13 mouse cellular contexts compared by ENCODE assay signal in the genomic region with DNA sequence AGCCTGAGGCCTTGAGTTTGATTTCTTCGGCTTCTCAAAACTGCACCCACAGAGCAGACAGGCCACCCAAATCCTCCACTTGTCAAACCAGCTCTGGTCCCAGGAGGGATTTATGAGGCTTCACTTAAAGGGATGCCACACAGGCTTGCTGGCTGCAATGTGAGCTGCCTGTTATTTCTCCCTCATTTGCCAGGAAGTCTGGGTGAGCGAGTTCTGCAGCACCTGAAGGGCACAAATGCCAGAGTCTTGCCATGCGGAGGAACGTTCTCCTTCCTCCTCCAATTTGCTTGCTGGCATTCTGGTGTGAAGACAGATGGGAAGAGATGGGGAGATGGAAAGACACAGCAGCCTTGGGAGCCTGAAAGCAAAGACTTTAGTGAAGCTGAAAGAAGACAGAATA.
DNase-seq lines count a peak whose midpoint lies in the region; ATAC-seq and TF ChIP-seq lines count a peak whose summit lies in the region.
"Had no signal": no experiment of that assay in that cellular context is flagged by ENCODE, and none has a peak within 500 bp of the region (broad histone marks: within the 10 kb centered on the region; RNA-seq: fewer than 3 reads in every experiment).

No protein-coding gene starts in this region.

- H3K4me1 ChIP-seq in hindbrain, embryonic 16.5 days (ENCODE audit: control insufficient read depth, insufficient read depth, low read depth, low read length) = no peaks in the 10 kb centered on the region
- H3K4me1 ChIP-seq in hindbrain, embryonic 11.5 days (replicated peaks; ENCODE audit: control insufficient read depth, insufficient read depth, low read length) = no peaks in the 10 kb centered on the region
- H3K4me1 ChIP-seq in cerebellum, adult 2 months (ENCODE audit: control insufficient read depth, insufficient read depth, low read length) = peaks cover 6% of the 10 kb centered on the region
- H3K4me1 ChIP-seq: limb, embryonic 15.5 days had no signal

- H3K9me3 ChIP-seq in hindbrain, embryonic 16.5 days (ENCODE audit: control insufficient read depth, low read length) = no peaks in the 10 kb centered on the region
- no peaks in the 10 kb centered on the region for H3K9me3 ChIP-seq in hindbrain, embryonic 11.5 days (ENCODE audit: control insufficient read depth, low read length)
- H3K9me3 ChIP-seq: limb, embryonic 15.5 days had no signal

- 55% methylated on average over 4 of the region's 4 CpGs for WGBS in hindbrain, embryonic 16.5 days
- WGBS in hindbrain, embryonic 11.5 days = 66% methylated on average over 4 of the region's 4 CpGs
- 13% methylated on average over 4 of the region's 4 CpGs for WGBS in cerebellum, adult 2 months

- no peaks in the 10 kb centered on the region for H3K27me3 ChIP-seq in hindbrain, embryonic 16.5 days (replicated peaks; ENCODE audit: control insufficient read depth, insufficient read depth, low read length)
- no peaks in the 10 kb centered on the region for H3K27me3 ChIP-seq in hindbrain, embryonic 11.5 days (ENCODE audit: control insufficient read depth, insufficient read depth, low read length)
- no peaks in the 10 kb centered on the region; the same call in 1 of the 2 replicates for H3K27me3 ChIP-seq in cerebellum, adult 2 months (ENCODE audit: control insufficient read depth, insufficient read depth, low read length)
- H3K27me3 ChIP-seq: limb, embryonic 15.5 days had no signal

- H3K36me3 ChIP-seq in hindbrain, embryonic 16.5 days (ENCODE audit: control insufficient read depth, insufficient read depth, low read length) = no peaks in the 10 kb centered on the region
- no peaks in the 10 kb centered on the region for H3K36me3 ChIP-seq in hindbrain, embryonic 11.5 days (ENCODE audit: control insufficient read depth, insufficient read depth, low read length)
- H3K36me3 ChIP-seq: limb, embryonic 15.5 days had no signal

- H3K9ac ChIP-seq in hindbrain, embryonic 16.5 days (ENCODE audit: low read depth, low read length) = no peak overlapping the region
- no peak overlapping the region for H3K9ac ChIP-seq in hindbrain, embryonic 11.5 days (ENCODE audit: low read depth, low read length)
- H3K9ac ChIP-seq: limb, embryonic 15.5 days had no signal

- ATAC-seq in hindbrain, embryonic 16.5 days = peak; percentile 9; the same call in 1 of the 2 replicates
- ATAC-seq in hindbrain, embryonic 11.5 days (ENCODE audit: low FRiP score) = no peak
- ATAC-seq: CD4-positive, CD25-positive, alpha-beta regulatory T cell, adult 4 months had no signal

- no peak overlapping the region for H3K4me2 ChIP-seq in hindbrain, embryonic 16.5 days (ENCODE audit: low read length)
- no peak overlapping the region for H3K4me2 ChIP-seq in hindbrain, embryonic 11.5 days (replicated peaks; ENCODE audit: low read depth, low read length)
- H3K4me2 ChIP-seq: limb, embryonic 15.5 days had no signal

- no peak for TF ChIP-seq POLR2A in cerebellum, adult 2 months (IDR thresholded peaks at IDR 0.05; ENCODE audit: borderline replicate concordance, insufficient read depth, low read length)

- H3K27ac ChIP-seq in hindbrain, embryonic 16.5 days (ENCODE audit: low read depth, low read length) = peak overlapping the region; percentile 12; the same call in 1 of the 2 replicates
- no peak overlapping the region for H3K27ac ChIP-seq in hindbrain, embryonic 11.5 days (ENCODE audit: low read depth, low read length)
- H3K27ac ChIP-seq in cerebellum, adult 2 months (ENCODE audit: insufficient read depth, low read length) = peak overlapping the region; percentile 0; the same call in 1 of the 2 replicates
- H3K27ac ChIP-seq: limb, embryonic 15.5 days had no signal

- no peak for TF ChIP-seq CTCF in cerebellum, adult 2 months (IDR thresholded peaks at IDR 0.05; ENCODE audit: borderline replicate concordance, insufficient read depth, low read depth, low read length)

- no peak for DNase-seq in hindbrain, embryonic 11.5 days (ENCODE audit: low spot score)
- DNase-seq in brain, adult 2 months (ENCODE audit: low read depth, low spot score) = peak; percentile 90
- peak; percentile 70 to 83 for DNase-seq in cerebellum, adult 2 months
- peak; percentile 15 to 31 for DNase-seq in layer of hippocampus, adult 8-10 months (ENCODE audit: low spot score in 2 of 2)
- no peak for DNase-seq in gastrocnemius, postnatal 25 days
- DNase-seq in kidney, postnatal 10 days = no peak
- no peak for DNase-seq in lung, postnatal 25 days (ENCODE audit: low spot score)
- DNase-seq: adrenal gland, postnatal 25 days; heart, postnatal 10 days; kidney, adult 11 months had no signal

- H3K4me3 ChIP-seq in hindbrain, embryonic 16.5 days (ENCODE audit: low read length) = no peak overlapping the region
- no peak overlapping the region for H3K4me3 ChIP-seq in hindbrain, embryonic 11.5 days (ENCODE audit: low read depth, low read length)
- no peak overlapping the region for H3K4me3 ChIP-seq in cerebellum, adult 2 months (replicated peaks; ENCODE audit: insufficient read depth, low read depth, low read length)
- H3K4me3 ChIP-seq: limb, embryonic 15.5 days had no signal

Comparison
In these comparisons a context has a peak if more than half of its experiments do, and no peak if none do; other contexts are left out.
1. DNase-seq: peak in brain, adult 2 months (single experiment), cerebellum, adult 2 months (2 of 2) and layer of hippocampus, adult 8-10 months (2 of 2); none in hindbrain, embryonic 11.5 days (single experiment), gastrocnemius, postnatal 25 days (single experiment), kidney, postnatal 10 days (single experiment) and lung, postnatal 25 days (single experiment).